Mouse (Mus musculus) mouse embryonic stem cell (cell line): ENCODE measurements around the gene Gm37419.

Source experiments
- in situ Hi-C, 2 experiments: fragments of 300-500 bp; cut with MboI; formaldehyde crosslinking; loops; 1 replicate in 1 of 2; 3 replicates in 1 of 2; pipeline ENCODE4 v1.14.3; 2019 to 2020; ENCODE audit warnings: low sequenced_read_pairs in 2 of 2, low pct_unique_long_range_greater_than_20kb in 1 of 2, mixed read lengths in 1 of 2; ENCODE audit not compliant: unreplicated experiment in 1 of 2

The Gm37419 gene

GRCm38 (mm10) chr16:23976196-23976595 is 12.1 kb upstream of the Gm37419 start:
- in situ Hi-C loops = loop anchor here in 1 of 2 experiments (25.0 kb wide), 1 partner anchor 336 kb away; no protein-coding TSS in a partner anchor

- in situ Hi-C loops = loop anchor here in 1 of 2 experiments (25.0 kb wide), 1 partner anchor 335 kb away; no protein-coding TSS in a partner anchor
These were observed 10.6 kb upstream of the Gm37419 start for GRCm38 (mm10) chr16:23977732-23978131.

GRCm38 (mm10) chr16:23978495-23978894 is 9.8 kb upstream of the Gm37419 start:
- in situ Hi-C loops = loop anchor here in 1 of 2 experiments (25.0 kb wide), 1 partner anchor 334 kb away; no protein-coding TSS in a partner anchor

GRCm38 (mm10) chr16:23979446-23979845 is 8.8 kb upstream of the Gm37419 start:
- in situ Hi-C loops = loop anchor here in 1 of 2 experiments (25.0 kb wide), 1 partner anchor 333 kb away; no protein-coding TSS in a partner anchor

- in situ Hi-C loops = loop anchor here (5.0 to 25.0 kb wide), 4 partner anchors 332 to 1084 kb away; no protein-coding TSS in a partner anchor
These were observed 7.9 kb upstream of the Gm37419 start for GRCm38 (mm10) chr16:23980201-23980870.

GRCm38 (mm10) chr16:23980991-23981720 is 7.1 kb upstream of the Gm37419 start:
- in situ Hi-C loops = loop anchor here (5.0 to 25.0 kb wide), 4 partner anchors 331 to 1084 kb away; no protein-coding TSS in a partner anchor

- in situ Hi-C loops = loop anchor here (5.0 to 25.0 kb wide), 4 partner anchors 330 to 1083 kb away; no protein-coding TSS in a partner anchor
These were observed 6.1 kb upstream of the Gm37419 start for GRCm38 (mm10) chr16:23981925-23982851.

GRCm38 (mm10) chr16:23982891-23983588 is 5.2 kb upstream of the Gm37419 start:
- in situ Hi-C loops = loop anchor here (5.0 to 25.0 kb wide), 4 partner anchors 329 to 1082 kb away; no protein-coding TSS in a partner anchor

- in situ Hi-C loops = loop anchor here (5.0 to 25.0 kb wide), 4 partner anchors 328 to 1081 kb away; no protein-coding TSS in a partner anchor
These were observed 4.1 kb upstream of the Gm37419 start for GRCm38 (mm10) chr16:23984183-23984582.

GRCm38 (mm10) chr16:23984760-23985466 is 3.4 kb upstream of the Gm37419 start:
- in situ Hi-C loops = loop anchor here (5.0 to 25.0 kb wide), 4 partner anchors 327 to 1080 kb away; no protein-coding TSS in a partner anchor

GRCm38 (mm10) chr16:23985467-23985861 is 2.8 kb upstream of the Gm37419 start:
- in situ Hi-C loops = loop anchor here (10.0 to 25.0 kb wide), 3 partner anchors 327 to 1079 kb away; no protein-coding TSS in a partner anchor

GRCm38 (mm10) chr16:23986176-23986575 is 2.1 kb upstream of the Gm37419 start:
- in situ Hi-C loops = loop anchor here (10.0 to 25.0 kb wide), 3 partner anchors 326 to 1079 kb away; no protein-coding TSS in a partner anchor

GRCm38 (mm10) chr16:23986871-23987270 is 1.4 kb upstream of the Gm37419 start:
- in situ Hi-C loops = loop anchor here (10.0 to 25.0 kb wide), 3 partner anchors 325 to 1078 kb away; no protein-coding TSS in a partner anchor

- in situ Hi-C loops = loop anchor here (10.0 to 25.0 kb wide), 3 partner anchors 325 to 1077 kb away; no protein-coding TSS in a partner anchor
These were observed 733 bp upstream of the Gm37419 start for GRCm38 (mm10) chr16:23987341-23988156.

GRCm38 (mm10) chr16:23988157-23988465 is 171 bp upstream of the Gm37419 start:
- in situ Hi-C loops = loop anchor here (10.0 to 25.0 kb wide), 3 partner anchors 324 to 1077 kb away; no protein-coding TSS in a partner anchor
